Mouse (Mus musculus): ENCODE results near the gene Actr6.

GRCm38 (mm10) chr10:89676609-89677008, 55.5 kb downstream of the Actr6 start:
- TF ChIP-seq CTCF (IDR thresholded peaks at IDR 0.05; ENCODE audit: low read depth) (no peak), EP300 (IDR thresholded peaks at IDR 0.05; ENCODE audit: low read depth) (no peak)

Data from heart, postnatal 0 days (tissue).